Mouse (Mus musculus) neutrophil, adult 59 days (primary cell): ENCODE measurements around the gene Abat. TPM values are rescaled to one million over a fixed set of nuclear protein-coding genes. Genes with fewer than 3 reads are reported as not detected.

ENCODE experiments used
- total RNA-seq, 2 experiments: library from RNA; stranded (reverse); gene quantifications; 1 replicate in 1 of 2; 2 replicates in 1 of 2; pipeline ENCODE4 v1.2.4; 2023

The Abat gene
- under 1 TPM in 1 of 2 experiments, not detected in 1; 0.33 TPM for total RNA-seq

DNA sequence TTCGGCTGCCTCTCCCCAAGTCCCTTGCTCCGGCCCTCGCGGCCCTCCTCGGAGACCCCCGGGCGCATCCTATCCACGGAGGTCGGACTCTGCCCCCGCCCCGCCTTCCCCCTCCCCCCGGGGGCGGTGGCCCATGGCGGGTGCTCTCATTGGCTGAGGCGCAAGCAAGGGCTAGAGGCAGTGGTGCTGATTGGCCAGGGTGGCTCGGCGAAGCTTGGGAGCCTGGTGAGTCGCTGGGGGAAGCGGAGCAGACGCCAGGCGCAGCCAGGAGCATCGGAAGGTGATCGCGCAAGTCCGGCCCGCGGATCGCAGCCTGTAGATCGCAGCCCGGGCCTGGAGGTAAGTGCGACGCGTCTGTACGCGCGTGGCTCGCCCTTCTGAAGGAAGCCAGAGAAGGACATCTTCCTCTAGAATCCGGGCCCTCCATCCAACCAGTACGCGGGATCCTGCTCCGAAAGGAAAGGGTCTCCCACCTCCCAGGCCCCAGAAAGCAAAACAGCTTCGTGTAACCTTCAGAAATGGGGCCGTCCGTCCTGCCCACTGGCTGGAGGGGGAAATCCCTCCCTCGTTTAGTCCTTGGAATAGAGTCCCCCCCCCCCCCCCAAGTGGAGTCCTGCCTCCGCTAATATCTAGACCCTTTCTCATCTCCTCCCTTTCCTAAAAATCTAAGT is at the start of gene Abat:
TSS of gene Abat (plus strand) at position 194 of the 671 bp plus-strand sequence.

DNA sequence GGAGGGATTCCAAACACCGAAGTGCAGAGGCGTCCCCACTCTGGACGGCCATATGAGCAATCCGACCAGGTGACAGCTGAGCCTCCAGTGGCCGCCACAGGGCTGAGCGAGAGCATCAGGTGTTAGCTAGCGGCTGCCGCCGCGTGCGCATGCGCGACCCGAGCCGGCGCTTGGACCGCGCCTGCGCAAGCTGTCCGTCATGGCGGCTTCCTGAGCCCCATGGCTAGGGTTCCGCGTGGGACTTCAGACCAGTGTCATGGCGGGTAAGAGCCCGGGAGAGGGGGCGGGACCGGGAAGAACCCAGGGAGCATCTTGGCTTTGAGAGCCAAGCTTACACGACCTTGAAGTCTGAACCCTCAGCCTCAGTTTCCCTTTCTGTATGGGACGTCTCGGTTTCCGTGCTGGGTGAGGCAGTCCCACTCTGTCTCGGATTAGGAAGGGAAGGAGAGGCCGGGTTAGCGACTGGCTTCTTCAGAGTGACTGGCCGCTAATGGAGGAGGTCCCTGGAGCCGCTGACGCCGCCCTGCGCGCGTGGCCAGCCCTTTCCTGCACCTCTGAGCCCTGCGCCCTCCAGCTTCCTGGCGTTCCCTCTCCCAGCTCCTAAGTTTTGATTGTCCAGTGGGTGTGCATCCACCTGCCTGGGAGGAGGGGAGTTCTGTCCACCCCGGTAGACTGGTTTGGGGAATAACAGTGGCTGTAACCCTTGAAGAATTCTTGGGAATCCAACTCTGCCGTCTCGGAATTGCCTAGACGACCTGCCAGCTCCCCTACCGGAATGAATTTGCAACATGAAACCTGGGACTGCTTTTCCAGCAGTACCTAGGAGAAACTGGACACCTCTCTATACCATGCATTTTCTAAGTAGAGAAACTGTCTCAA is 42.4 kb upstream of the Abat start, which contains the start of gene Mettl22:
TSS of gene Mettl22 (plus strand) at position 186 of the 879 bp plus-strand sequence.

DNA sequence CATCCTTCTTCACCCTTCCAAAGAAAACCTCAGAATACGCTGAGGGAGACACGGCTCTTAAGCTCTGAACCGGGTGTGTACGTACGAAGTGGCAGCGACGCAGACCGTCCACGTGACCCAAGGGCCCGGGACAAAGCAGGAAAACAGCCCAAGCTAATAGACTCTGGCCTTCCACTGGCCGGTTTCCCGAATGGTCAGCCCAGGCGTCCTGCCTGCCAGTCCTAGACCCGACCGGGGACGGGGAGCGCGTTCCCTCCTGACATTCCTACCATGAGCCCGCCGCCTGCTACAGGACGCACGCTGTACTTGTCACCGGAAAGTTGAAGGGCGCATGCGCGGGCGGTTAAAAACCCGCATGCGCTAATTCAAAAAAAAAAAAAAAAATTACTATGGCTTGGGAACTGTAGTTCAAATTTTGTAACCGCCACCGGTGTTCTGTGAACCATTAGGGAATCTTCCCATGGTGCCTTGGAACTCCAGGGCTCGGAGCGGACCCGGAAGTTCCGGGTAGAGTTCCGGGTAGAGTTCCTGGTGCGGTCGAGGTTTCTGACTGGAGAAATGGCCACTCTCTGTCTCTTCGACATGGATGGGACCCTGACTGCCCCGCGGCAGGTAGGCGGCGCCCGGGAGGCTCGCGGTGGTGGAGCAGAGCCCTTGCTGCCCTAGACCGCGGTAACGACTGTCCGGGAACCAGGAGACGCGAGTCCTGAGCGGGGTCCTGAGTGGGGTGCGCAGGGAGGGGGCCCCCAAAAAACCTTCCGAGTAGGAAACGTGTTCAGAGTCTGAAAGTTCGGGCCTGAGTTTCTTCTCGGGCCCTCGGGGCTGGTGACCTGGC is 124.2 kb downstream of the Abat start, which contains the start of the genes Pmm2 and Tmem186:
TSS of gene Pmm2 (plus strand) at position 458 of the 835 bp plus-strand sequence.
TSS of gene Tmem186 (minus strand) at position 496 of the 835 bp plus-strand sequence.

Other genes starting within 250 kb of the Abat start
- gene Tmem114, start 88.3 kb upstream of the Abat start, total RNA-seq: not detected
- 1 to 10 TPM; 3.1 to 4.6 TPM for gene Mettl22, start 42.6 kb upstream of the Abat start, total RNA-seq
- 10 to 100 TPM; 27.5 to 41.0 TPM for gene Pmm2, start 124.2 kb downstream of the Abat start, total RNA-seq
- 1 to 10 TPM; 3.1 to 3.4 TPM for gene Tmem186, start 124.3 kb downstream of the Abat start, total RNA-seq
- 10 to 100 TPM; 58.2 to 67.3 TPM for gene Carhsp1, start 158.7 kb downstream of the Abat start, total RNA-seq
- not detected for gene Gm5767, start 167.3 kb downstream of the Abat start, total RNA-seq